Comparison of ENCODE assay signal across 8 mouse cellular contexts in genomic region chr7:58843767-58844445, GRCm38 (mm10).
DNase-seq lines count a peak whose midpoint lies in the region; ATAC-seq and TF ChIP-seq lines count a peak whose summit lies in the region.

No protein-coding gene starts in this region.

- H3K9me3 ChIP-seq in liver, embryonic 12.5 days (replicated peaks): no peaks in the 10 kb centered on the region
- H3K9me3 ChIP-seq in stomach, postnatal 0 days (ENCODE audit: control insufficient read depth, low read length): no peaks in the 10 kb centered on the region

- no peak for TF ChIP-seq CTCF in stomach, postnatal 0 days (IDR thresholded peaks at IDR 0.05; ENCODE audit: low read depth)

- peak; percentile 81 for DNase-seq in Muller cell, postnatal 12 days (ENCODE audit: inconsistent ontology term)
- DNase-seq in cerebellum, adult 9-11 months: peak; percentile 92
- DNase-seq in heart, postnatal 25 days (ENCODE audit: low spot score): peak; percentile 64
- peak; percentile 70 to 78 for DNase-seq in kidney, postnatal 4 days
- peak; percentile 68 for DNase-seq in stomach, postnatal 0 days (ENCODE audit: low spot score)

- H3K4me3 ChIP-seq in liver, embryonic 12.5 days: no peak overlapping the region
- no peak overlapping the region for H3K4me3 ChIP-seq in stomach, postnatal 0 days (ENCODE audit: low read depth, low read length)

- no peak overlapping the region for H3K9ac ChIP-seq in liver, embryonic 12.5 days
- H3K9ac ChIP-seq in stomach, postnatal 0 days (ENCODE audit: low read length): no peak overlapping the region

- peak overlapping the region; percentile 25; the same call in 1 of the 2 replicates for H3K4me2 ChIP-seq in liver, embryonic 12.5 days
- H3K4me2 ChIP-seq in stomach, postnatal 0 days (replicated peaks; ENCODE audit: low read depth): peak overlapping the region; percentile 37

- H3K27me3 ChIP-seq in liver, embryonic 12.5 days (replicated peaks): no peaks in the 10 kb centered on the region
- H3K27me3 ChIP-seq in stomach, postnatal 0 days (ENCODE audit: control insufficient read depth, insufficient read depth, low read length): no peaks in the 10 kb centered on the region

- no peaks in the 10 kb centered on the region for H3K36me3 ChIP-seq in liver, embryonic 12.5 days
- no peaks in the 10 kb centered on the region for H3K36me3 ChIP-seq in stomach, postnatal 0 days (ENCODE audit: control insufficient read depth, insufficient read depth, low read length)

- intact Hi-C loops in heart, postnatal 25 days (cut with DNase I): no loop called here

- ATAC-seq in frontal cortex, adult (ENCODE audit: low TSS enrichment): peak; percentile 89
- ATAC-seq in liver, embryonic 12.5 days: peak; percentile 52
- peak; percentile 68; the same call in 1 of the 2 replicates for ATAC-seq in monocyte, adult 5-6 weeks (replicated peaks; ENCODE audit: insufficient number of reproducible peaks, low FRiP score, low TSS enrichment, poor library complexity, severe bottlenecking)
- peak; percentile 92 for ATAC-seq in stomach, postnatal 0 days (ENCODE audit: low FRiP score, low TSS enrichment)

- H3K4me1 ChIP-seq in liver, embryonic 12.5 days: 0 out of 2 replicates have a peak, but pooled peaks cover 3% of the 10 kb centered on the region
- peaks cover 3% of the 10 kb centered on the region; the same call in 1 of the 2 replicates for H3K4me1 ChIP-seq in stomach, postnatal 0 days (replicated peaks; ENCODE audit: control insufficient read depth, insufficient read depth)

- WGBS in liver, embryonic 12.5 days (ENCODE audit: insufficient replicate concordance): 1% methylated on average over 9 of the region's 9 CpGs
- 0% methylated on average over 9 of the region's 9 CpGs for WGBS in stomach, postnatal 0 days

- no peak for TF ChIP-seq EP300 in stomach, postnatal 0 days (optimal IDR thresholded peaks at IDR 0.05)

- H3K27ac ChIP-seq in liver, embryonic 12.5 days: no peak overlapping the region
- H3K27ac ChIP-seq in stomach, postnatal 0 days (replicated peaks): peak overlapping the region; percentile 31; the same call in 1 of the 2 replicates
